Mouse (Mus musculus) megakaryocyte-erythroid progenitor cell, adult 5 weeks (primary cell): ENCODE data around the gene Zfp933. TPM values are rescaled to one million over a fixed set of nuclear protein-coding genes. Genes with fewer than 3 reads are reported as not detected.

ENCODE experiments used
- polyA plus RNA-seq: library from polyadenylated mRNA; stranded (reverse); fragments of >175 nt; gene quantifications from 2 replicates; pipeline ENCODE4 v1.2.3, GENCODE M21; 2012

Zfp933 gene
- 0.10 and 0.19 TPM in 2 replicates for polyA plus RNA-seq

DNA sequence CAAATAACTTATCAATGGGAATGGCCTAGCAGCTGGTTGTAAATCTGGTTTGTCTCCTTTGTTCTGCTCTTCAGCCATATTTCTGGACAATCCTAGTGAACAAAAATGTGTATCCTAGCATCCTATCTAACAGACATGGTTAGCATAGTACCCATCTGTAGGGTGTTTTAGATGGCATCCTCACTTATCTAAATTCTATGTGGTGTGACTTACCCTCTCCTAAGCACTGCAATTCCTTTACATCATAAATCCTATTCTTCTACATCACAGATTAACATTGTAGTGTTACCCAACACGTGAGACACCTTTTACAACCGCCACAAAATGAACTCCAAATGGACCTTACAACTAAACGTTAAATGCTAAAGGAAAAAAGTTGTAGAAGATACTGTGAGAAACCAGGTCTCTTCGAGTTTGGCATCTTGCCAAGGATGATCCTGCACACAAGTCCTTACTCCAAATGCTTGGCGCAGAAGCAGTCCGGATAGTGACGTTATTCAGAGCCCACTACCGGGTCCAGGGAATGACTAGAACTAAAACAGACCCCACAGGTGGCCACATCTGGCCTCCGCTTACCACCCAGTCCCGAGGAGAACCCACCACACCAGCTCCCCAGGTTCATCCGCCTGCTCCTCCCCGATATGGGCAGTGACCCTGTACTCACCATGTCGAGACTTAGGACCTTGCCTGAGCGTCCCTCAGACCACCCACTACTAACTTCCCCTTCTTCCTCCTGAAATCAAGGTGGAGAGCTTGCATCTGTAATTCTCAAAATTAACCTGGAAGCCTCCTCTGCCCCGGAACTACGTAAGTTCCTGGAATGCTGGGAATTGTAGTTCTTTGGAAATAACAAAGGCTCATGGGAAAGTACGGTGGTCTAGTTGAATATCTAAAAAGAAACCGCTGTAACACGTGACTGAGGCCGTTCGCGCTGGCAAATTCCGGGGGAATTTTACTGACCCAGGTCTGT lies at the start of gene Zfp933:
TSS of gene Zfp933 (minus strand) at position 753 of the 970 bp plus-strand sequence.

DNA sequence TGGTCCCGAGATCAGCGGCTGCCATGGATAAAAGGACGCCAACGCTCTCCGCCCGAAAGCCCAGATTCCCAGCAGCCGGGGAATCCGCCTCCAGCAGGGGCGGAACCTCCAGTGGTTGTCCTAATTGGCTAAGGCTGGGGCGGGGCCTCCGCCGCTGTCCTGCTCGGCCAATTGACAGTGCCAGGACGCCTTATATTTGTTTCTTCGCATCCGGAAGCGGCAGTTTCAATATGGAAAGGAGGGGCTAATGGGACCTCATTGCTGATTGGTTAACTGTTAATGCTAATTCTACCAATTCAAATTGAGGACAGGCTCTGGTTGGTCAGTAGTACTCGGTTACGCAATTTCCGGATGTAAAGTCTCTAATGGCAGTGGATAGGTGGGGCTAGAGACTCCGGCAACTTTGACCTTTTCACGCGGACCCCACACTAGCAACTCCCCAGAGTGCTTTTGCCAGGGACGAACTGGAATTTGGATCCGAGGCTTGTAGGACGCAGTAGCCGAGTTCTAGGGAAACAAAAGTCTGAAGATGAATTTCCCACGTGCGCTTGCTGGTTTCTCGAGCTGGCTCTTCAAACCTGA lies 20.4 kb upstream of the Zfp933 start, which contains the start of the genes Miip and Fv1:
TSS of gene Miip (minus strand) at position 367 of the 582 bp plus-strand sequence.
TSS of gene Fv1 (plus strand) at position 530 of the 582 bp plus-strand sequence.

DNA sequence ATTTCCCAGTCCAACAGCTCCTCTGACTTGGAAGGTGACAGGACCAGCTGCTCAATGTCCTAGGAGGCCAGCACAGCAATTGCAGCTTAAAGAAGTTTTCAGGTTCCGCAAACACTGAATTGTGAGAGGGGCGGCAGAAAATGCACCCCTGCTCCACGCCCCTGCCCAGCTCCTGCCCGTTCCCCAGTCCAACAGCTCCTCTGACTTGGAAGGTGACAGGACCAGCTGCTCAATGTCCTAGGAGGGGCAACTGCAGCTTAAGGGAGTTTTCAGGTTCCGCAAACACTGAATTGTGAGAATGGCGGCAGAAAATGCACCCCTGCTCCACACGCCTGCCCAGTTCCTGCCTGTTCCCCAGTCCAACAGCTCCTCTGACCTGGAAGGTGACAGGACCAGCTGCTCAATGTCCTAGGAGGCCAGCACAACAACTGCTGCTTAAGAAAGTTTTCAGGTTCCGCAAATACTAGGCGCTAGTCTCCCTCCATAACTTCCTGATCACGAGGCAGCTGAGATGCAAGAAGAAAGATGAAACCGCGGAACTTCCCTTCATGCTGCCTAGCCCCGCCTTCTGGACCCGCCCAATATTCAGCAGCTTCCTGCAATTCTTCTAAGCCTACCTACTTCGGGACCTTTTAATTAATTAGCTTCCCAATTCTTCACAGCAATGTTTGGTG lies 38.7 kb downstream of the Zfp933 start, which contains the start of gene Zfp984:
TSS of gene Zfp984 (minus strand) at position 497 of the 674 bp plus-strand sequence.

Other genes starting within 250 kb of the Zfp933 start
- gene Zfp979, start 205.9 kb downstream of the Zfp933 start, polyA plus RNA-seq = 0.11 and 0.17 TPM in 2 replicates
- not detected in 2 replicates for gene Zfp534, start 145.8 kb downstream of the Zfp933 start, polyA plus RNA-seq
- gene Zfp984, start 38.6 kb downstream of the Zfp933 start, polyA plus RNA-seq = 0.87 and 1.5 TPM in 2 replicates
- 74.9 and 75.5 TPM in 2 replicates for gene Miip, start 20.4 kb upstream of the Zfp933 start, polyA plus RNA-seq
- 0.31 and 0.38 TPM in 2 replicates for gene Fv1, start 20.6 kb upstream of the Zfp933 start, polyA plus RNA-seq
- 23.8 and 25.0 TPM in 2 replicates for gene Mfn2, start 56.3 kb upstream of the Zfp933 start, polyA plus RNA-seq
- 7.7 and 10.8 TPM in 2 replicates for gene Plod1, start 88.4 kb upstream of the Zfp933 start, polyA plus RNA-seq
- 106 and 121 TPM in 2 replicates for gene 2510039O18Rik, start 92.5 kb upstream of the Zfp933 start, polyA plus RNA-seq
- not detected in 2 replicates for gene Nppb, start 137.4 kb upstream of the Zfp933 start, polyA plus RNA-seq
- not detected in 2 replicates for gene Nppa, start 152.4 kb upstream of the Zfp933 start, polyA plus RNA-seq
- 2.4 and 3.4 TPM in 2 replicates for gene Clcn6, start 190.5 kb upstream of the Zfp933 start, polyA plus RNA-seq
- 6.8 and 8.6 TPM in 2 replicates for gene Mthfr, start 190.7 kb upstream of the Zfp933 start, polyA plus RNA-seq
- gene Agtrap, start 239.7 kb upstream of the Zfp933 start, polyA plus RNA-seq = 14.0 and 17.8 TPM in 2 replicates